Mouse (Mus musculus): ENCODE data around the gene Ppp2r5a. TPM values are rescaled to one million over a fixed set of nuclear protein-coding genes. Genes with fewer than 3 reads are reported as not detected.

The Ppp2r5a gene
- polyA plus RNA-seq, 1 experiment = 263 TPM

- Histone ChIP-seq H3K4me1 (ENCODE audit: control insufficient read depth, insufficient read depth, low read length) (peaks cover 19% of the 10 kb centered on the region; the same call in 1 of the 2 replicates), H3K27ac (ENCODE audit: insufficient read depth, low read depth, low read length) (no peak overlapping the region), H3K4me3 (ENCODE audit: insufficient read depth, low read depth, low read length) (no peak overlapping the region)
- WGBS = 71% methylated on average over 6 of the region's 6 CpGs
- no peak for TF ChIP-seq POLR2A (IDR thresholded peaks at IDR 0.05; ENCODE audit: insufficient read depth, low read depth, low read length)
- TF ChIP-seq CTCF (IDR thresholded peaks at IDR 0.05; ENCODE audit: insufficient read depth, low read depth, low read length) = no peak
Observed at GRCm38 (mm10) chr1:191413691-191414415, 10.8 kb upstream of the Ppp2r5a start.

- TF ChIP-seq POLR2A (IDR thresholded peaks at IDR 0.05; ENCODE audit: insufficient read depth, low read depth, low read length) = no peak
- TF ChIP-seq CTCF (IDR thresholded peaks at IDR 0.05; ENCODE audit: insufficient read depth, low read depth, low read length) = no peak
- Histone ChIP-seq H3K4me1 (ENCODE audit: control insufficient read depth, insufficient read depth, low read length) (peaks cover 15% of the 10 kb centered on the region; the same call in 1 of the 2 replicates), H3K4me3 (ENCODE audit: insufficient read depth, low read depth, low read length) (no peak overlapping the region), H3K27ac (ENCODE audit: insufficient read depth, low read depth, low read length) (no peak overlapping the region)
- WGBS = 56% methylated on average over 10 of the region's 10 CpGs
Observed at GRCm38 (mm10) chr1:191410294-191411036, 7.4 kb upstream of the Ppp2r5a start.

GRCm38 (mm10) chr1:191407246-191407645, 4.2 kb upstream of the Ppp2r5a start:
- no peak for TF ChIP-seq POLR2A (IDR thresholded peaks at IDR 0.05; ENCODE audit: insufficient read depth, low read depth, low read length)
- TF ChIP-seq CTCF (IDR thresholded peaks at IDR 0.05; ENCODE audit: insufficient read depth, low read depth, low read length) = no peak
- Histone ChIP-seq H3K27ac (ENCODE audit: insufficient read depth, low read depth, low read length) (no peak overlapping the region), H3K4me3 (ENCODE audit: insufficient read depth, low read depth, low read length) (no peak overlapping the region), H3K4me1 (ENCODE audit: control insufficient read depth, insufficient read depth, low read length) (peaks cover 9% of the 10 kb centered on the region; the same call in 1 of the 2 replicates)
- WGBS = 84% methylated on average over 12 of the region's 12 CpGs

GRCm38 (mm10) chr1:191406516-191406915, 3.4 kb upstream of the Ppp2r5a start:
- no peak for TF ChIP-seq CTCF (IDR thresholded peaks at IDR 0.05; ENCODE audit: insufficient read depth, low read depth, low read length)
- no peak for TF ChIP-seq POLR2A (IDR thresholded peaks at IDR 0.05; ENCODE audit: insufficient read depth, low read depth, low read length)
- H3K27ac ChIP-seq (ENCODE audit: insufficient read depth, low read depth, low read length) = no peak overlapping the region
- H3K4me3 ChIP-seq (ENCODE audit: insufficient read depth, low read depth, low read length) = no peak overlapping the region
- peaks cover 9% of the 10 kb centered on the region; the same call in 1 of the 2 replicates for H3K4me1 ChIP-seq (ENCODE audit: control insufficient read depth, insufficient read depth, low read length)
- WGBS = 97% methylated on average over 8 of the region's 8 CpGs

GRCm38 (mm10) chr1:191404721-191405329, 1.8 kb upstream of the Ppp2r5a start:
- Histone ChIP-seq H3K27ac (ENCODE audit: insufficient read depth, low read depth, low read length) (no peak overlapping the region), H3K4me3 (ENCODE audit: insufficient read depth, low read depth, low read length) (no peak overlapping the region), H3K4me1 (ENCODE audit: control insufficient read depth, insufficient read depth, low read length) (peaks cover 2% of the 10 kb centered on the region; the same call in 1 of the 2 replicates)
- WGBS = 81% methylated on average over 10 of the region's 10 CpGs
- TF ChIP-seq CTCF (IDR thresholded peaks at IDR 0.05; ENCODE audit: insufficient read depth, low read depth, low read length) (no peak), POLR2A (IDR thresholded peaks at IDR 0.05; ENCODE audit: insufficient read depth, low read depth, low read length) (no peak)

- Histone ChIP-seq H3K4me3 (ENCODE audit: insufficient read depth, low read depth, low read length) (no peak overlapping the region), H3K27ac (ENCODE audit: insufficient read depth, low read depth, low read length) (no peak overlapping the region), H3K4me1 (ENCODE audit: control insufficient read depth, insufficient read depth, low read length) (no peaks in the 10 kb centered on the region)
- WGBS = 55% methylated on average over 1 of the region's 1 CpGs
- TF ChIP-seq CTCF (IDR thresholded peaks at IDR 0.05; ENCODE audit: insufficient read depth, low read depth, low read length) (no peak), POLR2A (IDR thresholded peaks at IDR 0.05; ENCODE audit: insufficient read depth, low read depth, low read length) (no peak)
Observed at GRCm38 (mm10) chr1:191404301-191404700, 1.2 kb upstream of the Ppp2r5a start.

- H3K4me1 ChIP-seq (ENCODE audit: control insufficient read depth, insufficient read depth, low read length) = no peaks in the 10 kb centered on the region
- WGBS = 60% methylated on average over 7 of the region's 7 CpGs
- H3K4me3 ChIP-seq (ENCODE audit: insufficient read depth, low read depth, low read length) = no peak overlapping the region
- TF ChIP-seq POLR2A (IDR thresholded peaks at IDR 0.05; ENCODE audit: insufficient read depth, low read depth, low read length) = no peak
- TF ChIP-seq CTCF (IDR thresholded peaks at IDR 0.05; ENCODE audit: insufficient read depth, low read depth, low read length) = no peak
- no peak overlapping the region for H3K27ac ChIP-seq (ENCODE audit: insufficient read depth, low read depth, low read length)
Observed at GRCm38 (mm10) chr1:191402506-191402905, 566 bp downstream of the Ppp2r5a start.

GRCm38 (mm10) chr1:191396897-191397849, 5.9 kb downstream of the Ppp2r5a start:
- 1% methylated on average over 81 of the region's 82 CpGs for WGBS
- Histone ChIP-seq H3K27ac (ENCODE audit: insufficient read depth, low read depth, low read length) (peak overlapping the region; percentile 99), H3K4me1 (ENCODE audit: control insufficient read depth, insufficient read depth, low read length) (no peaks in the 10 kb centered on the region), H3K4me3 (ENCODE audit: insufficient read depth, low read depth, low read length) (peak overlapping the region; percentile 93)
- peak; percentile 91 for TF ChIP-seq POLR2A (IDR thresholded peaks at IDR 0.05; ENCODE audit: insufficient read depth, low read depth, low read length)
- TF ChIP-seq CTCF (IDR thresholded peaks at IDR 0.05; ENCODE audit: insufficient read depth, low read depth, low read length) = no peak
